Mouse (Mus musculus) G1E (cell line): ENCODE measurements at regions not wholly inside any gene's neighbourhood (a gene's known extent, or its start where the extent isn't known, plus 50 kb on each side); places are given as distances from the start of the nearest gene placed in this dataset.

Experiments used
- CTCF ChIP-seq: IDR thresholded peaks from 2 replicates; pipeline ENCODE4 v1.5.1; 2012; ENCODE audit warnings: low read depth, low read length, inconsistent platforms, mixed read lengths
- GATA1 ChIP-seq: IDR thresholded peaks from 2 replicates; pipeline ENCODE4 v1.6.1; 2012; ENCODE audit warnings: borderline replicate concordance, low read length, inconsistent platforms, mixed read lengths
- POLR2AphosphoS5 ChIP-seq: IDR thresholded peaks from 2 replicates; pipeline ENCODE4 v1.6.1; 2012; ENCODE audit warnings: low read depth, low read length, inconsistent platforms; ENCODE audit not compliant: insufficient replicate concordance
- TAL1 ChIP-seq: conservative IDR thresholded peaks from 2 replicates; pipeline ENCODE4 v1.6.1; 2012; ENCODE audit warnings: low read depth, low read length, inconsistent platforms, mixed read lengths

- TF ChIP-seq CTCF (no peak), TAL1 (no peak), GATA1 (no peak), POLR2AphosphoS5 (no peak)
Measured at GRCm38 (mm10) chr7:136797780-136798435, 96.5 kb upstream of the Mgmt start.
